Mouse (Mus musculus) forebrain, embryonic 10.5 days (tissue): ENCODE measurements around the gene Epas1. TPM values are rescaled to one million over a fixed set of nuclear protein-coding genes. Genes with fewer than 3 reads are reported as not detected.

ENCODE experiments used
- DNase-seq: peaks from one replicate; pipeline ENCODE4 v3.0.0-alpha.2; 2017; ENCODE audit warnings: low spot score; ENCODE audit errors: extremely low spot score
- H3K27ac ChIP-seq: fragments of 300-500 bp; sonication (generic); 2 replicates; pipeline ENCODE4 v1.5.1; 2016; ENCODE audit warnings: mild to moderate bottlenecking
- H3K27me3 ChIP-seq: fragments of 300-500 bp; sonication (generic); 2 replicates; pipeline ENCODE4 v1.6.1; 2016; ENCODE audit warnings: mild to moderate bottlenecking; ENCODE audit not compliant: poor library complexity, severe bottlenecking
- H3K36me3 ChIP-seq: fragments of 300-500 bp; sonication (generic); replicated peaks from 2 replicates; pipeline ENCODE4 v1.6.1; 2016; ENCODE audit warnings: mild to moderate bottlenecking, moderate library complexity
- H3K4me1 ChIP-seq: fragments of 300-500 bp; sonication (generic); 2 replicates; pipeline ENCODE4 v1.6.1; 2016
- H3K4me3 ChIP-seq: fragments of 300-500 bp; sonication (generic); 2 replicates; pipeline ENCODE4 v1.5.1; 2016; ENCODE audit warnings: mild to moderate bottlenecking, moderate library complexity
- H3K9me3 ChIP-seq: fragments of 300-500 bp; sonication (generic); 2 replicates; pipeline ENCODE4 v1.6.1; 2016; ENCODE audit warnings: mild to moderate bottlenecking, moderate library complexity
- WGBS: fragments of 180-500 bp; shearing (Covaris S2); methylation state at CpG from one replicate; pipeline ENCODE4 v1.1.7; 2016; 5-methylcytosine and 5-hydroxymethylcytosine counted together
- polyA plus RNA-seq: library from polyadenylated mRNA; unstranded; fragments of >200 nt; fragmentation: Nextera tagmentation; extraction: Ambion mirVana; gene quantifications from 2 replicates; pipeline ENCODE4 v1.2.1, GENCODE M21; 2016

Gene Epas1
- polyA plus RNA-seq: 1.9 TPM in 2 replicates

DNA sequence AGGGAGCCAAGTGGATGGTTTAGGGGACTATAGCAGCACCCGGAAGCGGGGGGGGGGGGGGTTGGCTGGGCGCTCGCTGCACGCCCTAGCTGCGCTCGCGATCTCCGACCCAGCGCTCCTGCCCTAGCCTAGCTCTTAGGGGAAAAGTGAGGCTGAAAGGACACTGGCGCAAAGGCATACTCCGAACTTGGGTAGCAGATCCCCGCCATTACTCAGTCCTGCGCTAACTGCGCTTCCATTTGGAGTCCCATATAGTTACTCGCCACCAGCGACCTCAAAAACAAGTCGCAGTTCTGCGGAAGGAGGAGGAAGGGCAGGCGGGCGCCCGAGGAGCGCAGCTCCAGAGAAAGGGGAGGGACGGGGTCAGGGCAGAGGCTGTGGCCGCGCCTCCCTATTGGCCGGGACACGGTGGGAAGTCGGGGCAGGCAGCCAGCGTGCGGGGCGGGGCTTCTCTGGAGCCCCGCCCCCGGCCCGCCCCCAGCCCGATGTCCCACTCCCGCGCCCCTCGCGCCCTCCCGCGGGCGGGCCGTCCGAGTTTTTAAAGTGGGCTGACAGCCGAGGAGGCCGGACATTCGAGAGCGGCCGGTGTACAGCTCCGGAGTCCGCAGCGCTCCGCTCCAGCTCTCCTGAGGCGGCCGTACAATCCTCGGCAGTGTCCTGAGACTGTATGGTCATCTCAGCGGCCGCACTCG is at the start of gene Epas1:
TSS of gene Epas1 (plus strand) at position 571 of the 692 bp plus-strand sequence.
- peak within 1 kb of the TSS; percentile 75 for H3K27ac ChIP-seq
- under 1% methylated on average over 59 of the region's 60 CpGs for WGBS
- peak; percentile 89 for DNase-seq

GRCm38 (mm10) chr17:86705236-86705635 is 48.3 kb upstream of the Epas1 start:
- Histone ChIP-seq H3K27ac (no peak overlapping the region), H3K27me3 (no peaks in the 10 kb centered on the region), H3K9me3 (no peaks in the 10 kb centered on the region), H3K4me3 (no peak overlapping the region), H3K4me1 (no peaks in the 10 kb centered on the region), H3K36me3 (no peaks in the 10 kb centered on the region)
- DNase-seq: no peak
- 82% methylated on average over 3 of the region's 3 CpGs for WGBS

More for the DNA sequence above, at the start of gene Epas1:
- H3K4me1 ChIP-seq: peaks cover 27% of the 10 kb centered on the region
- peaks cover 82% of the 10 kb centered on the region for H3K27me3 ChIP-seq
- no peaks in the 10 kb centered on the region for H3K36me3 ChIP-seq
- no peaks in the 10 kb centered on the region for H3K9me3 ChIP-seq
- H3K4me3 ChIP-seq: peak within 1 kb of the TSS; percentile 65

GRCm38 (mm10) chr17:86706467-86706866 is 47.0 kb upstream of the Epas1 start:
- Histone ChIP-seq H3K27me3 (no peaks in the 10 kb centered on the region), H3K27ac (no peak overlapping the region), H3K9me3 (no peaks in the 10 kb centered on the region), H3K4me3 (no peak overlapping the region), H3K36me3 (no peaks in the 10 kb centered on the region), H3K4me1 (no peaks in the 10 kb centered on the region)
- DNase-seq: no peak
- WGBS: 83% methylated on average over 1 of the region's 1 CpGs

- Histone ChIP-seq H3K27ac (no peak overlapping the region), H3K4me3 (no peak overlapping the region), H3K27me3 (no peaks in the 10 kb centered on the region), H3K4me1 (peaks cover 7% of the 10 kb centered on the region), H3K36me3 (no peaks in the 10 kb centered on the region), H3K9me3 (no peaks in the 10 kb centered on the region)
- WGBS: 87% methylated on average over 8 of the region's 8 CpGs
- DNase-seq: no peak
Observed at GRCm38 (mm10) chr17:86709803-86710202, 43.7 kb upstream of the Epas1 start.

DNA sequence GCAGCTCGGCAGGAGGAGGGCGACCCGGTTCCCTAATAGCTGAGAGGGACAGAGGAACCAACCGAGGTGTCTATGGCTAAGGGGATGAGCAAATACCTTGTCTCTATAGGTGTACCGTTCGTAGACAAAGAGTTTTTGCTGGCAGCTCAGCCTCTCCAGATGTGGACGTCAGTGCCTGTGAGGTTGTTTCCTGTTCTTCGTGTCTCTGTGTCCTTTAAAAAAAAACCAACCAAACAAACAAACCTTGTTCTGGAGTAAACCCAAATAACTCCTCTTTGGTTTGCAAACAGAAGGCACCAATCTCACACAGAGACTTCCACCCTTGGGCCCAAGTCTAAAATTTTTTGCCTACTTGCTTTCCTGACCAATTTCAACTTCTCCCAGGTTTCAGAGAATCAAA is 43.1 kb upstream of the Epas1 start:
- DNase-seq: no peak
- H3K4me1 ChIP-seq: peaks cover 7% of the 10 kb centered on the region
- no peaks in the 10 kb centered on the region for H3K9me3 ChIP-seq
- H3K36me3 ChIP-seq: no peaks in the 10 kb centered on the region
- H3K27me3 ChIP-seq: no peaks in the 10 kb centered on the region
- no peak overlapping the region for H3K27ac ChIP-seq
- no peak overlapping the region for H3K4me3 ChIP-seq
- WGBS: 90% methylated on average over 8 of the region's 8 CpGs

- no peaks in the 10 kb centered on the region for H3K36me3 ChIP-seq
- peaks cover 7% of the 10 kb centered on the region for H3K4me1 ChIP-seq
- no peaks in the 10 kb centered on the region for H3K27me3 ChIP-seq
- no peak overlapping the region for H3K4me3 ChIP-seq
- 82% methylated on average over 5 of the region's 5 CpGs for WGBS
- no peaks in the 10 kb centered on the region for H3K9me3 ChIP-seq
- DNase-seq: no peak
- H3K27ac ChIP-seq: no peak overlapping the region
Observed at GRCm38 (mm10) chr17:86711949-86712348, 41.6 kb upstream of the Epas1 start.

DNA sequence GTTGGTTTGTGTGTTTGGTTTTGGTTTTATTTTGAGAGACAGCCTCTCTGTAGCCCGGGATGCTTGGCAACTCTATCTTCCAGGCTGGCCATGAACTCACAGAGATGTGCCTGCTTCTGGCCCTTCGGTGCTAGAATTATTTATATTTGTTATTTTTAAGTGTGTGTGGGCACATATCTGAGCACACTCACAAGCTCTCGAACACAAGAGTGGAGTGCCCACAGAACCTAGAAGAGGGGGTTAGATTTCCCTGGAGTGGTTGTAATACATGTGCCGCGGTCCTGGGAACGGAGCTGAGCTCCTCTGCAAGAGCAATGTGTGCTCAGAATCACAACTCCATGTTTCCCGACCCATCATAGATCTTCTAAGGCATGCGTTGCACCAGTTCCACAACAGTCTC is 40.9 kb upstream of the Epas1 start:
- Histone ChIP-seq H3K9me3 (no peaks in the 10 kb centered on the region), H3K4me3 (no peak overlapping the region), H3K36me3 (no peaks in the 10 kb centered on the region), H3K4me1 (peaks cover 7% of the 10 kb centered on the region), H3K27ac (no peak overlapping the region), H3K27me3 (no peaks in the 10 kb centered on the region)
- DNase-seq: no peak
- WGBS: 93% methylated on average over 8 of the region's 8 CpGs

DNA sequence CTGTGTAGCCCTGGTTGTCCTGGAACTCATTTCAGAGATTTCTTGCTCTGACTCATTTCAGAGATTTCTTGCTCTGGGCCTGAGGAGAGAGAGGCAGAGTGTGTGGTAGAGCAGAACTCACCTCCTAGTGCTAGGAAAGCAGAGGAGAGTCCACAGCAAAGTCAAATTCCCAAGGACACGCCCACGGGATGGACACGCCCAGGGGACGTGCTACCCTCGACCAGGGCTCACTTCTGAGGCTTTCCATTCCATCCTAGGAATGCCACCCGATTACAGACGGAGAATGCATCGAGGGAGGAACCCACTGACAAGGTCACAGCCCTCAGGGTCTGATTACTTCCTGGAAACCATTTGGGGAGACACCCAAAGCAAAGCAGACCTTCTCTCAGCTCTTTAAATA is 39.9 kb upstream of the Epas1 start:
- no peak overlapping the region for H3K4me3 ChIP-seq

DNA sequence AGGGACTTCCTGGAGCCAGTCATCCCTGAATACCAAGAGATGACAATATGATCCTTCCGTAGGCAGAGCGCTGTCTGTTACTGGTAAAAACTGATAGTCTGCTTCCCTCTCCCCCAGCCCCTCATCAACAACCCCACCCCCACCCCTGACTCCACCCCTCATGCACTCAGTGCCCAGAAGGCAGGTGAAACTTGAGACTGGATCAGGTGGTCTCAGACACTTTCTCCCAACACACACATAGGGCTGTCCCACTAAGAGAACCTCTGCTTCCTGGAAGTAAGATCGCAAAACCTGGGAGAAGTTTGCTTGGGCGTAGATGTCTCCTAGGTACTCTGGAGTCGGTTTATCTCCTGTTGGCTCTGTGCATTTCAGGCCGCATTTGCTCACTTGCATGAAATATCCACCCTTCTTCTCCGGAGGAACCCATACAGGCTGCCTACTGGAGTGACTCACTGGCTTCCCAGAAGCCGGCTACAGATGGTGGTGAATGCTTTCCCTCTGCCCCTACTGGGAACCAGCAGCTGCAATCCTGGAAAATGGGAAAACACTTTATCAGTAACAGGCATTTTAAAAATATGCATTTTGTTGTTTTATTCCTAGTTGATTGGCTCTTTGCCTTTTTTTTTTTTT is 28.6 kb upstream of the Epas1 start:
- no peaks in the 10 kb centered on the region for H3K36me3 ChIP-seq
- WGBS: 62% methylated on average over 8 of the region's 8 CpGs
- H3K9me3 ChIP-seq: no peaks in the 10 kb centered on the region
- H3K4me3 ChIP-seq: no peak overlapping the region
- no peak overlapping the region for H3K27ac ChIP-seq
- peaks cover 10% of the 10 kb centered on the region for H3K4me1 ChIP-seq
- DNase-seq: no peak
- no peaks in the 10 kb centered on the region for H3K27me3 ChIP-seq

More for the DNA sequence above, 39.9 kb upstream of the Epas1 start:
- Histone ChIP-seq H3K27me3 (no peaks in the 10 kb centered on the region), H3K27ac (no peak overlapping the region), H3K36me3 (no peaks in the 10 kb centered on the region), H3K9me3 (no peaks in the 10 kb centered on the region), H3K4me1 (peaks cover 7% of the 10 kb centered on the region)
- WGBS: 12% methylated on average over 8 of the region's 8 CpGs
- DNase-seq: no peak

DNA sequence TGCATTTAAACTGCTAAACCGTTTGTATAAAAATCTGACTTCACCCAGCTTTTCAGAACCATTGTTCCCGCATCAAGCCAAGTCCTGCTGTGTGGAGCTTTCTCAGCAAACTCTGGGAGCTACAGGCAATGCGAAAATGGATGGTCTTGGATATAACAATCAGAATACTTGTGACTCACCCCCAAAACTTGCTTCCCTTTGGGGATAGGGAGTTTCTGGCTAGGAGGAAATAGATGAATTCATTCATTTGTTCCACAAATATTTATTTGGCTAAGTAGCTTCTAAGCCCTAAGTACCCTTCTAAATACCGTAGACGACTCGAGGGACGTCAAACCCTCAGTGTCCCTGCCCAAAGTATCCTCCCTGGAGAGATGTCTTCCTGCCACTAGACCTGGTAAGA is 27.0 kb upstream of the Epas1 start:
- Histone ChIP-seq H3K4me1 (peaks cover 10% of the 10 kb centered on the region), H3K9me3 (no peaks in the 10 kb centered on the region), H3K4me3 (no peak overlapping the region), H3K27ac (no peak overlapping the region), H3K36me3 (no peaks in the 10 kb centered on the region), H3K27me3 (no peaks in the 10 kb centered on the region)
- WGBS: 87% methylated on average over 7 of the region's 7 CpGs
- no peak for DNase-seq

DNA sequence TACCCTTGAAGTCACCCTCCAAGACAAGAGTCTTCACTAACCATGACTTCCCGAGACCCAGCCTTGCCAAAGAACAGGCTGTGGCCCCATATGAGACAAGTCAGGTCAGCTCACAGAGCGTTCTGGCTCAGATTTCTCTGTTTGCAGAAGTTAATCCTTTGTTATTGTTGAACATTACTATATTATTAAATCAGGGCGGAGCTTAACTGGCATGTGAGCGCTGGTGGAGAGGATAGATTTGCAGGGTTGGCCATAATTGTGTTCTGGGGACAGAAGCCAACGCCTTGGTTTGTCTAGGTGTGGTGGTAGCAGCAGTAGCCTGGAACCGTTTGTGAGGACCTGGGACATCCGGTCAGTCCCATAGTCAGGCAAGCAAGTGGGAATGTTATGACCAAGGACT is 26.5 kb upstream of the Epas1 start:
- no peak overlapping the region for H3K27ac ChIP-seq
- DNase-seq: no peak
- no peaks in the 10 kb centered on the region for H3K36me3 ChIP-seq
- peaks cover 14% of the 10 kb centered on the region for H3K4me1 ChIP-seq
- WGBS: 88% methylated on average over 7 of the region's 7 CpGs
- H3K4me3 ChIP-seq: no peak overlapping the region
- H3K9me3 ChIP-seq: no peaks in the 10 kb centered on the region
- no peaks in the 10 kb centered on the region for H3K27me3 ChIP-seq

GRCm38 (mm10) chr17:86731273-86731672 is 22.2 kb upstream of the Epas1 start:
- Histone ChIP-seq H3K36me3 (no peaks in the 10 kb centered on the region), H3K9me3 (no peaks in the 10 kb centered on the region), H3K4me1 (peaks cover 16% of the 10 kb centered on the region), H3K27ac (no peak overlapping the region), H3K4me3 (no peak overlapping the region), H3K27me3 (no peaks in the 10 kb centered on the region)
- no peak for DNase-seq
- 88% methylated on average over 6 of the region's 6 CpGs for WGBS

GRCm38 (mm10) chr17:86732024-86732423 is 21.5 kb upstream of the Epas1 start:
- 9% methylated on average over 11 of the region's 11 CpGs for WGBS
- H3K36me3 ChIP-seq: no peaks in the 10 kb centered on the region
- H3K27me3 ChIP-seq: no peaks in the 10 kb centered on the region
- H3K4me1 ChIP-seq: peaks cover 13% of the 10 kb centered on the region
- peak; percentile 56 for DNase-seq
- H3K27ac ChIP-seq: peak overlapping the region; percentile 79
- H3K4me3 ChIP-seq: peak overlapping the region; percentile 30; the same call in 1 of the 2 replicates
- H3K9me3 ChIP-seq: no peaks in the 10 kb centered on the region
